ENCODE assay signal across 8 mouse cellular contexts in genomic region chr16:39048889-39049288, GRCm38 (mm10).
DNase-seq lines count a peak whose midpoint lies in the region; ATAC-seq lines count a peak whose summit lies in the region.

No protein-coding gene starts in this region.

- peak; percentile 52 for DNase-seq in A20 (ENCODE audit: low read depth, low spot score)
- DNase-seq in NIH3T3 (ENCODE audit: low read depth) = peak; percentile 42
- peak; percentile 70 to 72 for DNase-seq in kidney, postnatal 4 days
- DNase-seq in lung, postnatal 25 days (ENCODE audit: low spot score) = peak; percentile 4
- peak; percentile 74 to 75 for DNase-seq in right cerebral cortex, adult 2 months (ENCODE audit: low spot score in 2 of 2)

- peak; percentile 79 for ATAC-seq in common myeloid progenitor, adult 5-6 weeks (replicated peaks; ENCODE audit: low read depth, poor library complexity, severe bottlenecking)
- peak; percentile 84 for ATAC-seq in granulocyte monocyte progenitor cell, adult 5-6 weeks (replicated peaks; ENCODE audit: poor library complexity, severe bottlenecking)
- ATAC-seq in erythroid progenitor cell, adult 5-6 weeks (replicated peaks; ENCODE audit: low FRiP score, poor library complexity, severe bottlenecking) = no peak

Comparison
In these comparisons a context has a peak if more than half of its experiments do, and no peak if none do; other contexts are left out.
1. DNase-seq: peak in every context shown above with its lines; median percentile 74 in right cerebral cortex, adult 2 months; 71 in kidney, postnatal 4 days; 52 in A20; 42 in NIH3T3; 4 in lung, postnatal 25 days.